Mouse (Mus musculus) CH12.LX (cell line): Measurements from ENCODE around the gene Cldn5. TPM values are rescaled to one million over a fixed set of nuclear protein-coding genes. Genes with fewer than 3 reads are reported as not detected.

ENCODE experiments used
- DNase-seq: peaks from one replicate; pipeline ENCODE4 v3.0.0-alpha.2; 2013; ENCODE audit errors: extremely low read depth
- H3K27ac ChIP-seq: 2 replicates; pipeline ENCODE4 v1.5.1; 2012; ENCODE audit warnings: low read depth, mild to moderate bottlenecking, control low read depth, moderate library complexity; ENCODE audit not compliant: insufficient read depth
- H3K27me3 ChIP-seq: replicated peaks from 2 replicates; pipeline ENCODE3; 2012; ENCODE audit warnings: inconsistent platforms
- H3K36me3 ChIP-seq, 2 experiments: replicated peaks in 1 of 2; 2 replicates each; pipeline versions ENCODE3 to v1.6.1; 2012; ENCODE audit warnings: inconsistent platforms in 1 of 2, low read length in 1 of 2, mild to moderate bottlenecking in 1 of 2, mixed read lengths in 1 of 2, moderate library complexity in 1 of 2; ENCODE audit not compliant: control insufficient read depth in 1 of 2, insufficient read depth in 1 of 2
- H3K4me1 ChIP-seq, 2 experiments: 2 replicates each; pipeline ENCODE4 v1.6.1; 2012; ENCODE audit warnings: inconsistent platforms in 1 of 2, moderate library complexity in 1 of 2; ENCODE audit not compliant: insufficient read depth in 2 of 2, control insufficient read depth in 1 of 2
- H3K4me2 ChIP-seq: 2 replicates; pipeline ENCODE4 v1.6.1; 2012; ENCODE audit warnings: low read depth, mild to moderate bottlenecking, control low read depth; ENCODE audit not compliant: poor library complexity, insufficient read depth, severe bottlenecking
- H3K4me3 ChIP-seq, 3 experiments: fragments of 150-350 bp in 1 of 3; sonication (generic) in 1 of 3; replicated peaks in 1 of 3; 2 replicates each; pipeline versions ENCODE3 to v1.5.1; 2011 to 2012; ENCODE audit warnings: low read depth in 2 of 3, low read length in 2 of 3, mild to moderate bottlenecking in 2 of 3, moderate library complexity in 2 of 3, control low read depth in 1 of 3, improper control_type of control experiment in 1 of 3, inconsistent platforms in 1 of 3, mixed read lengths in 1 of 3; ENCODE audit not compliant: poor library complexity in 1 of 3
- H3K79me2 ChIP-seq: replicated peaks from 2 replicates; pipeline ENCODE4 v1.6.1; 2012; ENCODE audit warnings: mild to moderate bottlenecking, moderate library complexity; ENCODE audit not compliant: control insufficient read depth, poor library complexity, insufficient read depth, severe bottlenecking; ENCODE audit errors: extremely low read depth
- H3K9ac ChIP-seq: 2 replicates; pipeline ENCODE4 v1.6.1; 2012; ENCODE audit warnings: low read depth, mild to moderate bottlenecking, control low read depth, moderate library complexity; ENCODE audit not compliant: insufficient read depth
- H3K9me3 ChIP-seq: replicated peaks from 2 replicates; pipeline ENCODE3; 2012; ENCODE audit warnings: low read length, inconsistent platforms, mixed read lengths
- BHLHE40 ChIP-seq: IDR thresholded peaks from 2 replicates; pipeline ENCODE4 v1.6.1; 2011; ENCODE audit warnings: mild to moderate bottlenecking, low read depth, low read length, improper control_type of control experiment
- CHD1 ChIP-seq: IDR thresholded peaks from 2 replicates; pipeline ENCODE4 v1.6.1; 2012; ENCODE audit warnings: low read depth, low read length, improper control_type of control experiment, inconsistent platforms
- CHD2 ChIP-seq: IDR thresholded peaks from 2 replicates; pipeline ENCODE4 v1.6.1; 2011; ENCODE audit warnings: low read length, improper control_type of control experiment
- CTCF ChIP-seq, 2 experiments: IDR thresholded peaks in 1 of 2; conservative IDR thresholded peaks in 1 of 2; 2 replicates each; pipeline ENCODE4 v1.5.1; 2011 to 2012; ENCODE audit warnings: low read depth in 2 of 2, low read length in 2 of 2, improper control_type of control experiment in 1 of 2, inconsistent platforms in 1 of 2, mild to moderate bottlenecking in 1 of 2, moderate library complexity in 1 of 2
- E2F4 ChIP-seq: IDR thresholded peaks from 2 replicates; pipeline ENCODE4 v1.6.1; 2011; ENCODE audit warnings: low read depth, low read length, improper control_type of control experiment; ENCODE audit not compliant: insufficient replicate concordance
- EP300 ChIP-seq: IDR thresholded peaks from 2 replicates; pipeline ENCODE4 v1.6.1; 2011; ENCODE audit warnings: low read length, improper control_type of control experiment
- ETS1 ChIP-seq: conservative IDR thresholded peaks from 2 replicates; pipeline ENCODE4 v1.6.1; 2012; ENCODE audit warnings: low read depth, mild to moderate bottlenecking, inconsistent platforms, low read length, improper control_type of control experiment, moderate library complexity
- GABPA ChIP-seq: IDR thresholded peaks from 2 replicates; pipeline ENCODE4 v1.6.1; 2012; ENCODE audit warnings: low read depth, low read length, improper control_type of control experiment, inconsistent platforms; ENCODE audit not compliant: insufficient replicate concordance
- HCFC1 ChIP-seq: IDR thresholded peaks from 2 replicates; pipeline ENCODE4 v1.6.1; 2012; ENCODE audit warnings: low read depth, mild to moderate bottlenecking, inconsistent platforms, low read length, improper control_type of control experiment
- IRF4 ChIP-seq: IDR thresholded peaks from 2 replicates; pipeline ENCODE4 v1.6.1; 2014; ENCODE audit warnings: low read depth, mild to moderate bottlenecking, inconsistent platforms, low read length, improper control_type of control experiment
- JUN ChIP-seq: IDR thresholded peaks from 2 replicates; pipeline ENCODE4 v1.6.1; 2011; ENCODE audit warnings: low read depth, mild to moderate bottlenecking, low read length, improper control_type of control experiment, moderate library complexity; ENCODE audit not compliant: insufficient read depth
- KAT2A ChIP-seq: IDR thresholded peaks from 2 replicates; pipeline ENCODE4 v1.6.1; 2012; ENCODE audit warnings: low read length, improper control_type of control experiment, inconsistent platforms; ENCODE audit not compliant: insufficient replicate concordance
- MAFK ChIP-seq: IDR thresholded peaks from 2 replicates; pipeline ENCODE4 v1.6.1; 2011; ENCODE audit warnings: low read length, improper control_type of control experiment; ENCODE audit not compliant: insufficient replicate concordance
- MAX ChIP-seq: IDR thresholded peaks from 2 replicates; pipeline ENCODE4 v1.6.1; 2011; ENCODE audit warnings: low read length, improper control_type of control experiment
- MAZ ChIP-seq: IDR thresholded peaks from 2 replicates; pipeline ENCODE4 v1.6.1; 2012; ENCODE audit warnings: low read depth, mild to moderate bottlenecking, inconsistent platforms, low read length, improper control_type of control experiment, moderate library complexity
- MEF2A ChIP-seq: IDR thresholded peaks from 2 replicates; pipeline ENCODE4 v1.6.1; 2014; ENCODE audit warnings: low read depth, mild to moderate bottlenecking, inconsistent platforms, low read length, improper control_type of control experiment, borderline replicate concordance
- MXI1 ChIP-seq: IDR thresholded peaks from 2 replicates; pipeline ENCODE4 v1.6.1; 2011; ENCODE audit warnings: mild to moderate bottlenecking, low read depth, low read length, improper control_type of control experiment
- MYC ChIP-seq: IDR thresholded peaks from 2 replicates; pipeline ENCODE4 v1.6.1; 2011; ENCODE audit warnings: low read depth, mild to moderate bottlenecking, improper control_type of control experiment, low read length
- NELFE ChIP-seq: IDR thresholded peaks from 2 replicates; pipeline ENCODE4 v1.6.1; 2011; ENCODE audit warnings: low read depth, low read length, improper control_type of control experiment
- NRF1 ChIP-seq: IDR thresholded peaks from 2 replicates; pipeline ENCODE4 v1.6.1; 2014; ENCODE audit warnings: low read depth, mild to moderate bottlenecking, inconsistent platforms, low read length, improper control_type of control experiment, moderate library complexity
- PAX5 ChIP-seq: IDR thresholded peaks from 2 replicates; pipeline ENCODE4 v1.6.1; 2012; ENCODE audit warnings: low read length, inconsistent platforms, mixed read lengths
- POLR2A ChIP-seq: IDR thresholded peaks from 2 replicates; pipeline ENCODE4 v1.6.1; 2011; ENCODE audit warnings: low read depth, mild to moderate bottlenecking, improper control_type of control experiment, low read length
- POLR2AphosphoS2 ChIP-seq: IDR thresholded peaks from 2 replicates; pipeline ENCODE4 v1.6.1; 2011; ENCODE audit warnings: low read depth, low read length, improper control_type of control experiment
- RAD21 ChIP-seq: IDR thresholded peaks from 2 replicates; pipeline ENCODE4 v1.6.1; 2011; ENCODE audit warnings: low read depth, mild to moderate bottlenecking, low read length, improper control_type of control experiment, moderate library complexity
- RCOR1 ChIP-seq: conservative IDR thresholded peaks from 2 replicates; pipeline ENCODE4 v1.6.1; 2012; ENCODE audit warnings: low read depth, mild to moderate bottlenecking, inconsistent platforms, low read length, improper control_type of control experiment
- SIN3A ChIP-seq: IDR thresholded peaks from 2 replicates; pipeline ENCODE4 v1.6.1; 2012; ENCODE audit warnings: low read length, improper control_type of control experiment, inconsistent platforms
- SMC3 ChIP-seq: IDR thresholded peaks from 2 replicates; pipeline ENCODE4 v1.6.1; 2011; ENCODE audit warnings: low read depth, low read length, improper control_type of control experiment
- TBP ChIP-seq: conservative IDR thresholded peaks from 2 replicates; pipeline ENCODE4 v1.6.1; 2011; ENCODE audit warnings: low read depth, low read length, improper control_type of control experiment
- TCF12 ChIP-seq: IDR thresholded peaks from 2 replicates; pipeline ENCODE4 v1.6.1; 2014; ENCODE audit warnings: low read depth, mild to moderate bottlenecking, inconsistent platforms, low read length, improper control_type of control experiment
- UBTF ChIP-seq: IDR thresholded peaks from 2 replicates; pipeline ENCODE4 v1.6.1; 2012; ENCODE audit warnings: low read depth, mild to moderate bottlenecking, inconsistent platforms, low read length, improper control_type of control experiment, moderate library complexity
- USF1 ChIP-seq: IDR thresholded peaks from 2 replicates; pipeline ENCODE4 v1.6.1; 2014; ENCODE audit warnings: low read depth, mild to moderate bottlenecking, inconsistent platforms, low read length, improper control_type of control experiment
- ZKSCAN1 ChIP-seq: IDR thresholded peaks from 2 replicates; pipeline ENCODE4 v1.6.1; 2012; ENCODE audit warnings: low read depth, inconsistent platforms, low read length, improper control_type of control experiment, borderline replicate concordance
- ZMIZ1 ChIP-seq: IDR thresholded peaks from 2 replicates; pipeline ENCODE4 v1.6.1; 2012; ENCODE audit warnings: low read depth, mild to moderate bottlenecking, inconsistent platforms, low read length, improper control_type of control experiment
- ZNF384 ChIP-seq: IDR thresholded peaks from 2 replicates; pipeline ENCODE4 v1.6.1; 2012; ENCODE audit warnings: low read depth, low read length, improper control_type of control experiment, inconsistent platforms
- dilution Hi-C: fragments of 300-500 bp; cut with MboI; formaldehyde crosslinking; loops from 2 replicates; pipeline ENCODE4 v1.14.3; 2020; ENCODE audit warnings: low sequenced_read_pairs; ENCODE audit not compliant: extremely low pct_unique_long_range_greater_than_20kb, extremely low pct_ligation_motif_present
- in situ Hi-C: fragments of 300-500 bp; cut with MboI; formaldehyde crosslinking; loops from 3 replicates; pipeline ENCODE4 v1.14.3; 2019; ENCODE audit warnings: low sequenced_read_pairs, low pct_ligation_motif_present, low pct_unique_long_range_greater_than_20kb, mixed read lengths
- polyA plus RNA-seq: library from polyadenylated mRNA; unstranded; fragments of >175 nt; gene quantifications from 2 replicates; pipeline ENCODE4 v1.2.1, GENCODE M21; 2012; ENCODE audit warnings: low read depth; ENCODE audit not compliant: insufficient read length
- total RNA-seq, 2 experiments: library from RNA; depleted of rRNA; stranded (reverse); fragments of 300-350 nt in 1 of 2; fragments of >200 nt in 1 of 2; gene quantifications; 2 replicates each; pipeline ENCODE4 v1.2.3; 2012 to 2014

Cldn5 gene
- total and polyA plus RNA-seq, 3 experiments, result not detected

GRCm38 (mm10) chr16:18811468-18812384 is 35.1 kb downstream of the Cldn5 start, which contains the start of the genes Ufd1 and Cdc45 (continued):
- TF ChIP-seq CHD1 (no peak), ZMIZ1 (peak; percentile 95), CTCF (conservative IDR thresholded peaks at IDR 0.05 in 1 of 2, IDR thresholded peaks at IDR 0.05 in 1 of 2; ENCODE audit: low read depth in 2 of 2, low read length in 2 of 2) (no peak), POLR2AphosphoS2 (no peak; the same call in 1 of the 2 replicates), ZNF384 (no peak; the same call in 1 of the 2 replicates), PAX5 (no peak)

DNA sequence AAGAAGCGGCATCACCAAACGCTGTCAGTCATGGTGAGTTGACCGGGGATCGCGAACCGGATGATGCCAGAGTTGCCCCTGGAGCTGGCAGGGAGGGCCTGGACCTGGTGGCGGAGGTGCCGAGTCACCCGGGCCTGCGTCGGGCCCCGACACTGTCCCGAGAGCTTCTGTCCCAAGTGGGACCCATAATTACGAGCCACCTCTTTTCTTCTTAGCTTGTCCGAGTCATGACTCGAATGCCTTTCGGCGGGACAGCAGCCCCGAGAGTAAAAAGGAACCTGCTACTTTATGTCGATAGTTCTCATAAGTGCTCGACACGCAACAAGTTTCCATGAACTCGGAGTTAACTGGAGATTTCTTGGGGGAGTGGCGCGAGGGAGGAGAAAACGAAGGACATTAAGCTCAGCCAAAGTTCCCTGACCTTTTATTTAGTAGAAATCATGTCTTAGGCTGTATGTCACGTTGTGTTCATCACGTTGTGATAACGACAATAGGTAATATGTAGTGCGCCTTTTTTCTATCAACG is 35.8 kb downstream of the Cldn5 start:
- Histone ChIP-seq H3K27me3 (no peaks in the 10 kb centered on the region), H3K9ac (peak overlapping the region; percentile 77), H3K4me1 (peaks cover 8 to 27% of the 10 kb centered on the region in 2 experiments), H3K79me2 (peaks cover 45% of the 10 kb centered on the region), H3K27ac (peak overlapping the region; percentile 26), H3K4me3 (peak overlapping the region; percentile 64 to 99 (median 94))
- in situ Hi-C loops, result no loop called here
- peak; percentile 38; the same call in 1 of the 2 replicates for TF ChIP-seq MAX
- no peak for TF ChIP-seq ETS1
- TF ChIP-seq PAX5, result no peak
- TF ChIP-seq EP300, result no peak
- TF ChIP-seq IRF4, result peak; percentile 29; the same call in 1 of the 2 replicates
- TF ChIP-seq POLR2A, result no peak
- TF ChIP-seq UBTF, result no peak
- TF ChIP-seq ZMIZ1, result no peak
- TF ChIP-seq E2F4, result no peak
- TF ChIP-seq CTCF (conservative IDR thresholded peaks at IDR 0.05 in 1 of 2, IDR thresholded peaks at IDR 0.05 in 1 of 2; ENCODE audit: low read depth in 2 of 2, low read length in 2 of 2), result no peak
- TF ChIP-seq TBP, result no peak
- TF ChIP-seq RAD21, result no peak
- TF ChIP-seq MEF2A, result 0 out of 2 replicates have a peak, but pooled peaks have one; percentile 25
- TF ChIP-seq RCOR1, result no peak
- no peak for TF ChIP-seq MAFK
- no peak for TF ChIP-seq SMC3
- no peak for TF ChIP-seq POLR2AphosphoS2
- TF ChIP-seq SIN3A, result no peak
- TF ChIP-seq GABPA, result no peak
- no peak for TF ChIP-seq ZNF384
- no peak for TF ChIP-seq BHLHE40
- TF ChIP-seq HCFC1, result no peak
- TF ChIP-seq KAT2A, result no peak
- TF ChIP-seq JUN, result no peak
- peak; percentile 56; the same call in 1 of the 2 replicates for TF ChIP-seq MXI1
- TF ChIP-seq MAZ, result no peak
- TF ChIP-seq TCF12, result no peak
- TF ChIP-seq MYC, result 0 out of 2 replicates have a peak, but pooled peaks have one; percentile 31
- no peak for TF ChIP-seq ZKSCAN1
- no peak for TF ChIP-seq USF1
- no peak for TF ChIP-seq CHD2
- TF ChIP-seq NELFE, result peak; percentile 83
- TF ChIP-seq NRF1, result no peak
- TF ChIP-seq, all 38 proteins: peak for 6
- dilution Hi-C loops, result no loop called here
- H3K36me3 ChIP-seq, result peaks cover 46 to 69% of the 10 kb centered on the region in 2 experiments
- H3K9me3 ChIP-seq, result no peaks in the 10 kb centered on the region
- H3K4me2 ChIP-seq, result peak overlapping the region; percentile 74; the same call in 1 of the 2 replicates
- DNase-seq, result no peak
